Mouse (Mus musculus): ENCODE data around the gene Poglut1.

GRCm38 (mm10) chr16:38563516-38563915, 13.5 kb upstream of the Poglut1 start:
- TF ChIP-seq CTCF (IDR thresholded peaks at IDR 0.05; ENCODE audit: low read depth) (no peak), EP300 (IDR thresholded peaks at IDR 0.05; ENCODE audit: low read depth) (no peak)
